Mouse (Mus musculus): ENCODE results near the gene Gm49354. TPM values are rescaled to one million over a fixed set of nuclear protein-coding genes. Genes with fewer than 3 reads are reported as not detected.

Gm49354 gene
- total and polyA plus RNA-seq, 3 experiments: 3.6 TPM; not detected in 2

DNA sequence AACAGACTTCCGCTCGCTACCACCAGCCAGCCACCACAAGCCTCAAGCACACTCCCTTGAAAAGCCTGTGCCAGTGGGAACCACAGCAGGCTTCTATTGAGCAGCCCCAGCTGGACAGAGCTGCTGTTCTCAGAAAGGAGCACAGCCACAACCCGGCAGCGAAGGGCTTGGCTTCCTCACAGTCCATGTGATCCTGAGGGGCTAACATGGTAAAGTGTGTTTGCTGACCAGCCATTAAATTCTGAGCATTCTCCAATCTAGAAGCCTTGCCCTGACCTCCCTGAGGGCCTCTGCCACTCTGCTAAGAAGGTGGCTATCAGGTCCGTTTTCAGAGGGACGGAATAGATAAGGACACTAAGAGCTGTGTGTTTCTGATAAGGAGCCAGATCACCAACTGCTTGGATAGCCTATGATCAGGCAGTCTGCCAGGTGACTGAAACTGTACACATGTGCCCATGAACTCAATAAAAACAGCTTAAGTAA is 32.1 kb upstream of the Gm49354 start:
- Histone ChIP-seq H3K4me3 (ENCODE audit: control insufficient read depth in 1 of 2, insufficient read depth in 1 of 2, low read depth in 2 of 2, low read length in 2 of 2) (peak overlapping the region in 1 of 2 experiments; percentile 16; a peak in 1 of 4 replicates), H3K27ac (ENCODE audit: control insufficient read depth, low read depth, low read length) (peak overlapping the region; percentile 99), H3K9ac (ENCODE audit: control insufficient read depth, low read depth, low read length, poor library complexity, severe bottlenecking) (peak overlapping the region; percentile 59), H3K79me2 (ENCODE audit: control insufficient read depth, insufficient read depth, low read length, poor library complexity) (peaks cover 28% of the 10 kb centered on the region), H3K4me1 (ENCODE audit: control insufficient read depth in 1 of 2, insufficient read depth in 2 of 2, low read length in 2 of 2) (peaks cover 33 to 55% of the 10 kb centered on the region in 2 experiments), H3K9me3 (replicated peaks; ENCODE audit: insufficient read depth, low read length) (no peaks in the 10 kb centered on the region), H3K27me3 (ENCODE audit: control insufficient read depth in 1 of 2, insufficient read depth in 2 of 2, low read length in 2 of 2) (no peaks in the 10 kb centered on the region), H3K36me3 (ENCODE audit: control insufficient read depth in 1 of 2, insufficient read depth in 2 of 2, low read length in 2 of 2) (peaks cover 50 to 71% of the 10 kb centered on the region in 2 experiments)
- DNase-seq (ENCODE audit: low read depth, low spot score): peak; percentile 94
- TF ChIP-seq TAL1 (IDR thresholded peaks at IDR 0.05; ENCODE audit: low read length) (peak; percentile 99), ZNF384 (IDR thresholded peaks at IDR 0.05; ENCODE audit: low read depth, low read length) (no peak), TCF12 (IDR thresholded peaks at IDR 0.05; ENCODE audit: low read depth, low read length) (peak; percentile 98), SMC3 (IDR thresholded peaks at IDR 0.05; ENCODE audit: low read depth, low read length) (no peak), CTCF (IDR thresholded peaks at IDR 0.05 in 2 of 3, conservative IDR thresholded peaks at IDR 0.05 in 1 of 3; ENCODE audit: control insufficient read depth in 1 of 3, insufficient read depth in 1 of 3, low read depth in 2 of 3, low read length in 3 of 3, poor library complexity in 1 of 3, severe bottlenecking in 1 of 3) (no peak), RCOR1 (IDR thresholded peaks at IDR 0.05; ENCODE audit: low read depth, low read length) (0 out of 2 replicates have a peak, but pooled peaks have one; percentile 17), GABPA (IDR thresholded peaks at IDR 0.05; ENCODE audit: low read depth, low read length) (no peak), GATA1 (IDR thresholded peaks at IDR 0.05; ENCODE audit: low read depth, low read length) (peak; percentile 100), RAD21 (IDR thresholded peaks at IDR 0.05; ENCODE audit: low read depth, low read length) (no peak), KAT2A (conservative IDR thresholded peaks at IDR 0.05; ENCODE audit: low read depth, low read length) (no peak; the same call in 1 of the 2 replicates), MAZ (IDR thresholded peaks at IDR 0.05; ENCODE audit: low read depth, low read length) (peak; percentile 42; the same call in 1 of the 2 replicates), MAFK (IDR thresholded peaks at IDR 0.05; ENCODE audit: borderline replicate concordance, low read depth, low read length) (peak; percentile 63; the same call in 1 of the 2 replicates), MXI1 (IDR thresholded peaks at IDR 0.05; ENCODE audit: low read depth, low read length) (peak; percentile 84), E2F4 (IDR thresholded peaks at IDR 0.05; ENCODE audit: borderline replicate concordance, low read depth, low read length) (no peak), USF2 (IDR thresholded peaks at IDR 0.05; ENCODE audit: borderline replicate concordance in 1 of 2, insufficient read depth in 1 of 2, low read depth in 1 of 2, low read length in 2 of 2) (no peak), UBTF (IDR thresholded peaks at IDR 0.05; ENCODE audit: borderline replicate concordance, insufficient read depth, low read depth, low read length) (no peak), ZMIZ1 (IDR thresholded peaks at IDR 0.05; ENCODE audit: low read depth, low read length) (no peak; the same call in 1 of the 2 replicates), ETS1 (IDR thresholded peaks at IDR 0.05; ENCODE audit: low read depth, low read length) (peak; percentile 95), ZKSCAN1 (IDR thresholded peaks at IDR 0.05; ENCODE audit: low read depth, low read length) (no peak), SIN3A (IDR thresholded peaks at IDR 0.05; ENCODE audit: low read length) (peak; percentile 94), USF1 (IDR thresholded peaks at IDR 0.05; ENCODE audit: low read depth, low read length) (peak; percentile 27; the same call in 1 of the 2 replicates), CHD2 (IDR thresholded peaks at IDR 0.05; ENCODE audit: low read length) (peak; percentile 16; the same call in 1 of the 2 replicates), POLR2AphosphoS5 (IDR thresholded peaks at IDR 0.05; ENCODE audit: borderline replicate concordance, low read depth, low read length) (no peak), MYC (IDR thresholded peaks at IDR 0.05; ENCODE audit: low read depth, low read length) (peak; percentile 91), NELFE (IDR thresholded peaks at IDR 0.05; ENCODE audit: low read depth, low read length) (no peak), ELF1 (IDR thresholded peaks at IDR 0.05; ENCODE audit: low read depth, low read length) (no peak), HCFC1 (IDR thresholded peaks at IDR 0.05; ENCODE audit: low read depth, low read length) (no peak), MAX (IDR thresholded peaks at IDR 0.05; ENCODE audit: low read length) (peak; percentile 84), ZC3H11A (IDR thresholded peaks at IDR 0.05; ENCODE audit: low read depth, low read length) (no peak), NRF1 (IDR thresholded peaks at IDR 0.05; ENCODE audit: insufficient read depth, low read depth, low read length, poor library complexity, severe bottlenecking) (no peak), POLR2A (IDR thresholded peaks at IDR 0.05; ENCODE audit: control insufficient read depth in 1 of 2, insufficient read depth in 1 of 2, low read depth in 1 of 2, low read length in 2 of 2, poor library complexity in 1 of 2) (peak in 1 of 2 experiments; percentile 48; a peak in 1 of 4 replicates), EP300 (IDR thresholded peaks at IDR 0.05; ENCODE audit: low read depth in 1 of 2, low read length in 2 of 2) (peak; percentile 97 to 99), BHLHE40 (IDR thresholded peaks at IDR 0.05; ENCODE audit: borderline replicate concordance, low read depth, low read length) (peak; percentile 76; the same call in 1 of the 2 replicates), JUND (IDR thresholded peaks at IDR 0.05; ENCODE audit: low read depth, low read length) (0 out of 2 replicates have a peak, but pooled peaks have one; percentile 30), TBP (IDR thresholded peaks at IDR 0.05; ENCODE audit: low read depth, low read length) (peak; percentile 42), MEF2A (IDR thresholded peaks at IDR 0.05; ENCODE audit: extremely low read depth, insufficient replicate concordance, low read depth, low read length, poor library complexity, severe bottlenecking) (no peak)

Data from MEL (cell line).